Mouse (Mus musculus) MEL (cell line): Measurements from ENCODE around the gene Clec3a. TPM values are rescaled to one million over a fixed set of nuclear protein-coding genes. Genes with fewer than 3 reads are reported as not detected.

Source experiments
- DNase-seq: peaks from one replicate; pipeline ENCODE4 v3.0.0; 2011; ENCODE audit warnings: low read depth, low spot score
- H3K27ac ChIP-seq: 2 replicates; pipeline ENCODE4 v1.5.1; 2012; ENCODE audit warnings: low read depth, mild to moderate bottlenecking, control low read depth, low read length, moderate library complexity; ENCODE audit not compliant: control insufficient read depth
- H3K27me3 ChIP-seq, 2 experiments: fragments of 150-350 bp in 1 of 2; sonication (generic) in 1 of 2; 2 replicates each; pipeline ENCODE4 v1.6.1; 2012; ENCODE audit warnings: low read length in 2 of 2, mild to moderate bottlenecking in 2 of 2, improper control_type of control experiment in 1 of 2, moderate library complexity in 1 of 2; ENCODE audit not compliant: insufficient read depth in 2 of 2, control insufficient read depth in 1 of 2
- H3K36me3 ChIP-seq, 2 experiments: 2 replicates each; pipeline ENCODE4 v1.6.1; 2012 to 2014; ENCODE audit warnings: low read length in 2 of 2, improper control_type of control experiment in 1 of 2, inconsistent platforms in 1 of 2, mild to moderate bottlenecking in 1 of 2; ENCODE audit not compliant: insufficient read depth in 2 of 2, control insufficient read depth in 1 of 2
- H3K4me1 ChIP-seq, 2 experiments: fragments of 150-350 bp in 1 of 2; sonication (generic) in 1 of 2; 2 replicates each; pipeline ENCODE4 v1.6.1; 2012; ENCODE audit warnings: low read length in 2 of 2, improper control_type of control experiment in 1 of 2, mild to moderate bottlenecking in 1 of 2; ENCODE audit not compliant: insufficient read depth in 2 of 2, control insufficient read depth in 1 of 2
- H3K4me3 ChIP-seq, 2 experiments: fragments of 150-350 bp in 1 of 2; sonication (generic) in 1 of 2; 2 replicates each; pipeline ENCODE4 v1.5.1; 2012; ENCODE audit warnings: low read depth in 2 of 2, low read length in 2 of 2, mild to moderate bottlenecking in 2 of 2, moderate library complexity in 2 of 2, control low read depth in 1 of 2, improper control_type of control experiment in 1 of 2; ENCODE audit not compliant: control insufficient read depth in 1 of 2, insufficient read depth in 1 of 2
- H3K79me2 ChIP-seq: 2 replicates; pipeline ENCODE4 v1.6.1; 2012; ENCODE audit warnings: mild to moderate bottlenecking, low read length, moderate library complexity; ENCODE audit not compliant: control insufficient read depth, poor library complexity, insufficient read depth
- H3K9ac ChIP-seq: 2 replicates; pipeline ENCODE4 v1.6.1; 2012; ENCODE audit warnings: low read depth, mild to moderate bottlenecking, control low read depth, low read length, moderate library complexity; ENCODE audit not compliant: control insufficient read depth, poor library complexity, severe bottlenecking
- H3K9me3 ChIP-seq: fragments of 150-350 bp; sonication (generic); replicated peaks from 2 replicates; pipeline ENCODE4 v1.6.1; 2012; ENCODE audit warnings: mild to moderate bottlenecking, low read length, improper control_type of control experiment, moderate library complexity; ENCODE audit not compliant: insufficient read depth
- BHLHE40 ChIP-seq: IDR thresholded peaks from 2 replicates; pipeline ENCODE4 v1.6.1; 2012; ENCODE audit warnings: low read depth, mild to moderate bottlenecking, inconsistent platforms, low read length, improper control_type of control experiment, borderline replicate concordance
- CHD1 ChIP-seq: IDR thresholded peaks from 2 replicates; pipeline ENCODE4 v1.6.1; 2012; ENCODE audit warnings: low read depth, mild to moderate bottlenecking, inconsistent platforms, low read length, improper control_type of control experiment
- CHD2 ChIP-seq: IDR thresholded peaks from 2 replicates; pipeline ENCODE4 v1.6.1; 2011; ENCODE audit warnings: low read length, improper control_type of control experiment
- E2F4 ChIP-seq: IDR thresholded peaks from 2 replicates; pipeline ENCODE4 v1.6.1; 2011; ENCODE audit warnings: low read depth, low read length, improper control_type of control experiment, borderline replicate concordance
- GATA1 ChIP-seq: IDR thresholded peaks from 2 replicates; pipeline ENCODE4 v1.6.1; 2011; ENCODE audit warnings: low read depth, low read length, improper control_type of control experiment
- HCFC1 ChIP-seq: IDR thresholded peaks from 2 replicates; pipeline ENCODE4 v1.6.1; 2012; ENCODE audit warnings: low read depth, mild to moderate bottlenecking, inconsistent platforms, low read length, improper control_type of control experiment, moderate library complexity
- JUND ChIP-seq: IDR thresholded peaks from 2 replicates; pipeline ENCODE4 v1.6.1; 2011; ENCODE audit warnings: low read depth, mild to moderate bottlenecking, improper control_type of control experiment, low read length
- KAT2A ChIP-seq: conservative IDR thresholded peaks from 2 replicates; pipeline ENCODE4 v1.6.1; 2012; ENCODE audit warnings: low read depth, low read length, improper control_type of control experiment, inconsistent platforms
- MXI1 ChIP-seq: IDR thresholded peaks from 2 replicates; pipeline ENCODE4 v1.6.1; 2011; ENCODE audit warnings: mild to moderate bottlenecking, low read depth, low read length, improper control_type of control experiment
- MYB ChIP-seq: IDR thresholded peaks from 2 replicates; pipeline ENCODE4 v1.6.1; 2011; ENCODE audit warnings: mild to moderate bottlenecking, low read depth, low read length, improper control_type of control experiment
- MYC ChIP-seq: IDR thresholded peaks from 2 replicates; pipeline ENCODE4 v1.6.1; 2011; ENCODE audit warnings: low read depth, mild to moderate bottlenecking, low read length, improper control_type of control experiment, moderate library complexity
- NRF1 ChIP-seq: IDR thresholded peaks from 2 replicates; pipeline ENCODE4 v1.6.1; 2014; ENCODE audit warnings: low read depth, mild to moderate bottlenecking, inconsistent platforms, low read length, improper control_type of control experiment, moderate library complexity; ENCODE audit not compliant: poor library complexity, insufficient read depth, severe bottlenecking
- POLR2A ChIP-seq, 2 experiments: IDR thresholded peaks; 2 replicates each; pipeline ENCODE4 v1.6.1; 2011 to 2012; ENCODE audit warnings: low read length in 2 of 2, mild to moderate bottlenecking in 2 of 2, control low read depth in 1 of 2, improper control_type of control experiment in 1 of 2, low read depth in 1 of 2, moderate library complexity in 1 of 2; ENCODE audit not compliant: control insufficient read depth in 1 of 2, insufficient read depth in 1 of 2, poor library complexity in 1 of 2
- POLR2AphosphoS2 ChIP-seq: IDR thresholded peaks from 2 replicates; pipeline ENCODE4 v1.6.1; 2011; ENCODE audit warnings: low read length, improper control_type of control experiment
- RAD21 ChIP-seq: IDR thresholded peaks from 2 replicates; pipeline ENCODE4 v1.6.1; 2011; ENCODE audit warnings: mild to moderate bottlenecking, low read depth, low read length, improper control_type of control experiment
- SIN3A ChIP-seq: IDR thresholded peaks from 2 replicates; pipeline ENCODE4 v1.6.1; 2012; ENCODE audit warnings: low read length, improper control_type of control experiment, inconsistent platforms
- SMC3 ChIP-seq: IDR thresholded peaks from 2 replicates; pipeline ENCODE4 v1.6.1; 2011; ENCODE audit warnings: low read depth, low read length, improper control_type of control experiment
- USF1 ChIP-seq: IDR thresholded peaks from 2 replicates; pipeline ENCODE4 v1.6.1; 2014; ENCODE audit warnings: low read depth, mild to moderate bottlenecking, inconsistent platforms, low read length, improper control_type of control experiment, moderate library complexity
- ZC3H11A ChIP-seq: IDR thresholded peaks from 2 replicates; pipeline ENCODE4 v1.6.1; 2012; ENCODE audit warnings: low read depth, mild to moderate bottlenecking, inconsistent platforms, low read length, improper control_type of control experiment
- ZKSCAN1 ChIP-seq: IDR thresholded peaks from 2 replicates; pipeline ENCODE4 v1.6.1; 2012; ENCODE audit warnings: low read depth, mild to moderate bottlenecking, inconsistent platforms, low read length, improper control_type of control experiment, moderate library complexity
- polyA plus RNA-seq, 2 experiments: library from polyadenylated mRNA; stranded (reverse) in 1 of 2; unstranded in 1 of 2; fragments of >175 nt in 1 of 2; fragments of >200 nt in 1 of 2; gene quantifications; 2 replicates each; pipeline versions ENCODE4 v1.2.1 to v1.2.4; 2012; ENCODE audit warnings: low replicate concordance in 2 of 2, low read depth in 1 of 2; ENCODE audit not compliant: insufficient read length in 2 of 2, insufficient read depth in 1 of 2, missing spikeins in 1 of 2
- total RNA-seq: library from RNA; depleted of rRNA; stranded (reverse); fragments of 300-350 nt; gene quantifications from 2 replicates; pipeline ENCODE4 v1.2.3, GENCODE M21; 2012

Gene Clec3a
- total and polyA plus RNA-seq, 3 experiments, result not detected

DNA sequence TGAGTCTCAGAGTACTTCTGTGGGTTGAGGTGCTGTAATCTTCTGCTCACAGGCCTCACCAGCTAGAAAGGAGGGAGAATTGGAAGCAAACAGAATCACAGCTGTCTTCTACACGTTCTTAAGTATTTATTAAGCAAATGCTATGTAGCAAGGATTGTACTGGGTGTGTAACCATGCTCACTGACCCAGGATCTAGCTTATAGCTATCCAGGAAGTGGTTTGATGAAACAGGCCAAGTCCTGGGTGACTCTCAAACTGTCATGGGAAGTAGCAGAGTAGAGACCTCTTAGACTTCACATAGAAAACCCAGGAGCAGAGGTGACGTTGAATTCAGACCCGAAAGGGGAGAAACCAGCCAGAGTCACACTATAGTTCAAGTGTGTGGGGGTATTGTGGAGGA lies 6.5 kb upstream of the Clec3a start:
- Histone ChIP-seq H3K79me2 (no peaks in the 10 kb centered on the region), H3K27me3 (no peaks in the 10 kb centered on the region), H3K9ac (no peak overlapping the region), H3K4me3 (no peak overlapping the region), H3K36me3 (no peaks in the 10 kb centered on the region), H3K9me3 (no peaks in the 10 kb centered on the region), H3K4me1 (no peaks in the 10 kb centered on the region), H3K27ac (no peak overlapping the region)
- TF ChIP-seq POLR2A (IDR thresholded peaks at IDR 0.05; ENCODE audit: control insufficient read depth in 1 of 2, insufficient read depth in 1 of 2, low read depth in 1 of 2, low read length in 2 of 2, poor library complexity in 1 of 2) (no peak), MXI1 (no peak), RAD21 (no peak), HCFC1 (no peak), CHD2 (no peak), BHLHE40 (no peak), E2F4 (no peak), MYB (no peak), CHD1 (no peak)
- DNase-seq, result no peak

GRCm38 (mm10) chr8:114418486-114418885 lies 600 bp downstream of the Clec3a start:
- no peak for DNase-seq
- Histone ChIP-seq H3K27me3 (no peaks in the 10 kb centered on the region), H3K4me3 (no peak overlapping the region), H3K9ac (no peak overlapping the region), H3K4me1 (no peaks in the 10 kb centered on the region), H3K9me3 (no peaks in the 10 kb centered on the region), H3K36me3 (no peaks in the 10 kb centered on the region), H3K79me2 (no peaks in the 10 kb centered on the region), H3K27ac (no peak overlapping the region)
- TF ChIP-seq SIN3A, result no peak

GRCm38 (mm10) chr8:114418904-114419303 lies 1.0 kb downstream of the Clec3a start:
- no peak for DNase-seq
- TF ChIP-seq USF1 (no peak), MXI1 (no peak), GATA1 (no peak), SMC3 (no peak), POLR2AphosphoS2 (no peak), NRF1 (no peak), MYC (no peak), E2F4 (no peak), ZKSCAN1 (no peak), JUND (no peak), KAT2A (no peak), ZC3H11A (no peak), POLR2A (IDR thresholded peaks at IDR 0.05; ENCODE audit: control insufficient read depth in 1 of 2, insufficient read depth in 1 of 2, low read depth in 1 of 2, low read length in 2 of 2, poor library complexity in 1 of 2) (no peak)
- Histone ChIP-seq H3K9ac (no peak overlapping the region), H3K4me1 (no peaks in the 10 kb centered on the region), H3K79me2 (no peaks in the 10 kb centered on the region), H3K27ac (no peak overlapping the region), H3K9me3 (no peaks in the 10 kb centered on the region), H3K4me3 (no peak overlapping the region), H3K36me3 (no peaks in the 10 kb centered on the region), H3K27me3 (no peaks in the 10 kb centered on the region)
